8 mouse cellular contexts compared by ENCODE assay signal in the genomic region with DNA sequence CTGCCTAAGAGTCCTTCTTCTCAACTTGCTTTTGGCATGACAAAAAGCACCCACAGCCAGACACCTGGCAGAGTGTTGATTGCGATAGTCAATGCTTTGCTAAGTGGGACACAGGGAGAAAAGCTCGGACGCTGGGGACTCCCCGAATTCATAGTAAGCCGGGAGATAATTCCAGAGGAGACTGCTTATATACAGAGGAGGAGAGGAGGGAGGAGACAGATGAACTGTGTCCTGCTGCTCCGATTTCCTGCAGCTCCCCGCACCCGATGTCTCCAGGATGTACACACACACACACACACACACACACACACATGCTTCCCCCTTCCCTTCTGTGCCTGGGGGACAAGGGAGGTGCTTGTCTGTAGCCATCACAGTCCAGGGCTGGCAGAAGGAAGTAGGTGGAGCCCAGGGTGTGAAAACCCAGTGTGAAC. TPM values are rescaled to one million over a fixed set of nuclear protein-coding genes. Genes with fewer than 3 reads are reported as not detected.
DNase-seq lines count a peak whose midpoint lies in the region; ATAC-seq and TF ChIP-seq lines count a peak whose summit lies in the region.

No protein-coding gene starts in this region.

- H3K27ac ChIP-seq in intestine, embryonic 14.5 days (ENCODE audit: low read depth) = peak overlapping the region; percentile 54
- peak overlapping the region; percentile 46 for H3K27ac ChIP-seq in lung, embryonic 15.5 days
- peak overlapping the region; percentile 38; the same call in 1 of the 2 replicates for H3K27ac ChIP-seq in small intestine, adult 2 months (ENCODE audit: insufficient read depth, low read depth, low read length)

- DNase-seq in right cerebral cortex, postnatal 10 days (ENCODE audit: low spot score in 2 of 2) = peak; percentile 53 to 58
- DNase-seq in right cerebral cortex, adult 18-20 months = no peak
- no peak for DNase-seq in intestine, embryonic 14.5 days (ENCODE audit: low spot score)
- no peak for DNase-seq in layer of hippocampus, postnatal 10 days (ENCODE audit: low spot score in 2 of 2)
- no peak for DNase-seq in layer of hippocampus, adult 8-10 months (ENCODE audit: low spot score in 2 of 2)

- no peak for TF ChIP-seq POLR2A in small intestine, adult 2 months (IDR thresholded peaks at IDR 0.05; ENCODE audit: low read depth, low read length)

- peak; percentile 83 for ATAC-seq in granulocyte monocyte progenitor cell, adult 5-6 weeks (replicated peaks; ENCODE audit: poor library complexity, severe bottlenecking)
- no peak; the same call in 1 of the 2 replicates for ATAC-seq in intestine, embryonic 14.5 days (replicated peaks; ENCODE audit: low FRiP score, low TSS enrichment, low read depth)
- ATAC-seq in lung, embryonic 15.5 days (ENCODE audit: borderline replicate concordance, extremely low read depth, low FRiP score, low TSS enrichment) = no peak

- no peak for TF ChIP-seq CTCF in small intestine, adult 2 months (IDR thresholded peaks at IDR 0.05; ENCODE audit: extremely low read depth, insufficient read length, insufficient replicate concordance, low read depth, low read length)

- no peaks in the 10 kb centered on the region for H3K36me3 ChIP-seq in intestine, embryonic 14.5 days (ENCODE audit: control insufficient read depth, insufficient read depth, low read length)
- no peaks in the 10 kb centered on the region for H3K36me3 ChIP-seq in lung, embryonic 15.5 days
- H3K36me3 ChIP-seq in small intestine, adult 2 months (ENCODE audit: control insufficient read depth, insufficient read depth, low read length) = no peaks in the 10 kb centered on the region

- no peak overlapping the region for H3K9ac ChIP-seq in intestine, embryonic 14.5 days (ENCODE audit: low read length)
- H3K9ac ChIP-seq in lung, embryonic 15.5 days = no peak overlapping the region

- H3K4me1 ChIP-seq in intestine, embryonic 14.5 days (replicated peaks; ENCODE audit: control insufficient read depth, insufficient read depth, low read length) = peaks cover 68% of the 10 kb centered on the region
- peaks cover 61% of the 10 kb centered on the region for H3K4me1 ChIP-seq in lung, embryonic 15.5 days
- H3K4me1 ChIP-seq in small intestine, adult 2 months (ENCODE audit: control insufficient read depth, insufficient read depth, insufficient read length, low read length) = peaks cover 25% of the 10 kb centered on the region

- no peaks in the 10 kb centered on the region for H3K9me3 ChIP-seq in intestine, embryonic 14.5 days (ENCODE audit: control insufficient read depth, low read length)
- H3K9me3 ChIP-seq in lung, embryonic 15.5 days = no peaks in the 10 kb centered on the region

- H3K27me3 ChIP-seq in intestine, embryonic 14.5 days (replicated peaks; ENCODE audit: control insufficient read depth, insufficient read depth, low read length) = no peaks in the 10 kb centered on the region
- no peaks in the 10 kb centered on the region for H3K27me3 ChIP-seq in lung, embryonic 15.5 days
- no peaks in the 10 kb centered on the region for H3K27me3 ChIP-seq in small intestine, adult 2 months (ENCODE audit: control insufficient read depth, insufficient read depth, low read length)

- 18% methylated on average over 8 of the region's 8 CpGs for WGBS in intestine, embryonic 14.5 days
- 20% methylated on average over 8 of the region's 8 CpGs for WGBS in lung, embryonic 15.5 days
- WGBS in small intestine, adult 2 months = 71% methylated on average over 8 of the region's 8 CpGs

- no peak overlapping the region for H3K4me3 ChIP-seq in intestine, embryonic 14.5 days (ENCODE audit: low read depth, low read length)
- H3K4me3 ChIP-seq in lung, embryonic 15.5 days = no peak overlapping the region
- H3K4me3 ChIP-seq in small intestine, adult 2 months (ENCODE audit: low read depth, low read length) = no peak overlapping the region

- peak overlapping the region; percentile 30; the same call in 1 of the 2 replicates for H3K4me2 ChIP-seq in intestine, embryonic 14.5 days (ENCODE audit: low read length)
- peak overlapping the region; percentile 35; the same call in 1 of the 2 replicates for H3K4me2 ChIP-seq in lung, embryonic 15.5 days

RNA-seq across cellular contexts. Expression of gene Cuedc1, which starts 17.0 kb away (rescaled TPM):
- total RNA-seq in granulocyte monocyte progenitor cell, adult 5-6 weeks (2014; fragmentation: Nextera tagmentation) = 0.92 and 1.1 TPM in 2 replicates
- total RNA-seq in granulocyte monocyte progenitor cell, adult 5-6 weeks (2017) = 1.5 and 1.6 TPM in 2 replicates
- 16.7 and 16.9 TPM in 2 replicates for polyA plus RNA-seq in intestine, embryonic 14.5 days (2014; fragmentation: Nextera tagmentation; extraction: Ambion mirVana)
- polyA plus RNA-seq in lung, embryonic 15.5 days (2015; fragmentation: Nextera tagmentation; extraction: Ambion mirVana) = 17.7 and 19.7 TPM in 2 replicates
- 12.3 and 13.3 TPM in 2 replicates for polyA plus RNA-seq in small intestine, adult 2 months (2012; rRNA removed)
- total RNA-seq in layer of hippocampus, postnatal 10 days (2021) = 10 to 100 TPM; 42.0 to 45.7 TPM
- 10 to 100 TPM; 30.9 to 38.7 (median 33.4) TPM for total RNA-seq in layer of hippocampus, adult 8-10 months (2022)

RNA-seq across cellular contexts. Expression of gene Vezf1, which starts 46.8 kb away (rescaled TPM):
- total RNA-seq in granulocyte monocyte progenitor cell, adult 5-6 weeks (2014; fragmentation: Nextera tagmentation) = 28.2 and 32.0 TPM in 2 replicates
- total RNA-seq in granulocyte monocyte progenitor cell, adult 5-6 weeks (2017) = 14.3 and 15.8 TPM in 2 replicates
- polyA plus RNA-seq in intestine, embryonic 14.5 days (2014; fragmentation: Nextera tagmentation; extraction: Ambion mirVana) = 40.0 and 43.0 TPM in 2 replicates
- 37.7 and 39.7 TPM in 2 replicates for polyA plus RNA-seq in lung, embryonic 15.5 days (2015; fragmentation: Nextera tagmentation; extraction: Ambion mirVana)
- 6.1 and 10.6 TPM in 2 replicates for polyA plus RNA-seq in small intestine, adult 2 months (2012; rRNA removed)
- 10 to 100 TPM; 26.0 to 28.5 TPM for total RNA-seq in layer of hippocampus, postnatal 10 days (2021)
- 10 to 100 TPM; 25.0 to 26.5 (median 25.7) TPM for total RNA-seq in layer of hippocampus, adult 8-10 months (2022)

Comparison
In these comparisons a context has a peak if more than half of its experiments do, and no peak if none do; other contexts are left out.
1. DNase-seq: peak in right cerebral cortex, postnatal 10 days (2 of 2); none in right cerebral cortex, adult 18-20 months (single experiment), intestine, embryonic 14.5 days (single experiment), layer of hippocampus, postnatal 10 days (0 of 2) and layer of hippocampus, adult 8-10 months (0 of 2).
2. RNA of gene Cuedc1, which starts 17.0 kb away (total RNA-seq): 42.0 to 45.7 TPM in layer of hippocampus, postnatal 10 days and 30.9 to 38.7 TPM in layer of hippocampus, adult 8-10 months; 0.92 to 1.6 TPM in granulocyte monocyte progenitor cell, adult 5-6 weeks; every median in the first group is over 10 times any median in the second.
3. Peak in every context shown above with its lines, with median percentiles within 50 percentile points of each other: H3K27ac ChIP-seq.